Mouse (Mus musculus) forebrain, embryonic 12.5 days (tissue): ENCODE measurements around the gene Cidec. TPM values are rescaled to one million over a fixed set of nuclear protein-coding genes. Genes with fewer than 3 reads are reported as not detected.

Experiments
- ATAC-seq: fragments of 200-750 bp; cut with Nextera tagmentation; 2 replicates; pipeline ENCODE4 v1.8.0; 2017; ENCODE audit warnings: moderate TSS enrichment; ENCODE audit not compliant: low FRiP score
- H3K27ac ChIP-seq: fragments of 300-500 bp; sonication (generic); 2 replicates; pipeline ENCODE4 v1.5.1; 2016; ENCODE audit warnings: mild to moderate bottlenecking
- H3K27me3 ChIP-seq: fragments of 300-500 bp; sonication (generic); 2 replicates; pipeline ENCODE4 v1.6.1; 2016; ENCODE audit warnings: mild to moderate bottlenecking
- H3K36me3 ChIP-seq: fragments of 300-500 bp; sonication (generic); replicated peaks from 2 replicates; pipeline ENCODE4 v1.6.1; 2016; ENCODE audit warnings: mild to moderate bottlenecking
- H3K4me1 ChIP-seq: fragments of 300-500 bp; sonication (generic); 2 replicates; pipeline ENCODE4 v1.6.1; 2016
- H3K4me2 ChIP-seq: fragments of 300-500 bp; sonication (generic); 2 replicates; pipeline ENCODE4 v1.6.1; 2016; ENCODE audit warnings: mild to moderate bottlenecking, moderate library complexity
- H3K4me3 ChIP-seq: fragments of 300-500 bp; sonication (generic); replicated peaks from 2 replicates; pipeline ENCODE4 v1.5.1; 2016; ENCODE audit warnings: mild to moderate bottlenecking
- H3K9ac ChIP-seq: fragments of 300-500 bp; sonication (generic); 2 replicates; pipeline ENCODE4 v1.6.1; 2016; ENCODE audit warnings: mild to moderate bottlenecking
- H3K9me3 ChIP-seq: fragments of 300-500 bp; sonication (generic); 2 replicates; pipeline ENCODE4 v1.6.1; 2016
- WGBS: fragments of 180-500 bp; shearing (Covaris S2); methylation state at CpG from one replicate; pipeline ENCODE4 v1.1.7; 2016; 5-methylcytosine and 5-hydroxymethylcytosine counted together
- polyA plus RNA-seq: library from polyadenylated mRNA; unstranded; fragments of >200 nt; fragmentation: Nextera tagmentation; extraction: Ambion mirVana; gene quantifications from 2 replicates; pipeline ENCODE4 v1.2.1, GENCODE M21; 2016

Cidec gene
- polyA plus RNA-seq, 1 experiment from 2014 or later: not detected

DNA sequence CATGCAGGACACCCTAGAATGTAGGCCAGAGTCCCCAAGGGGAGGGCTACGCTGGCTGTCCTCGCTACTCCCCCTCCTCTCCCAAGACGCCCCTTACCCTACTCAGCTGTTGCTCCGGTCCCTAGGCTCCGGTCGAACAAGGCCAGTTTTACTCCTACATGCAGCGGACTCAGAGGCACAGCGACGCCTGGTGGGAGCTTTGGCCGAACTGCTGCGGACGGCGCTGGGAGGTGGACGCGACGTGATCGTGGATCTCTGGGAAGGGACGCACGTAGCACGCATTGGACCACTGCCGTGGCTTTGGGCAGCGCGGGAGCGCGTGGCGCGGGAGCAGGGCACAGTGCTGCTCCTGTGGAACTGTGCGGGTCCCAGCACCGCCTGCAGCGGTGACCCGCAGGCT is 33.9 kb upstream of the Cidec start:
- 1% methylated on average over 30 of the region's 31 CpGs for WGBS
- peaks cover 11% of the 10 kb centered on the region for H3K4me1 ChIP-seq
- ATAC-seq: peak; percentile 79
- H3K9ac ChIP-seq: peak overlapping the region; percentile 33
- H3K36me3 ChIP-seq: no peaks in the 10 kb centered on the region
- H3K27me3 ChIP-seq: peaks cover 55% of the 10 kb centered on the region
- peak overlapping the region; percentile 59 for H3K4me2 ChIP-seq
- no peaks in the 10 kb centered on the region for H3K9me3 ChIP-seq
- H3K27ac ChIP-seq: no peak overlapping the region
- H3K4me3 ChIP-seq: peak overlapping the region; percentile 35

DNA sequence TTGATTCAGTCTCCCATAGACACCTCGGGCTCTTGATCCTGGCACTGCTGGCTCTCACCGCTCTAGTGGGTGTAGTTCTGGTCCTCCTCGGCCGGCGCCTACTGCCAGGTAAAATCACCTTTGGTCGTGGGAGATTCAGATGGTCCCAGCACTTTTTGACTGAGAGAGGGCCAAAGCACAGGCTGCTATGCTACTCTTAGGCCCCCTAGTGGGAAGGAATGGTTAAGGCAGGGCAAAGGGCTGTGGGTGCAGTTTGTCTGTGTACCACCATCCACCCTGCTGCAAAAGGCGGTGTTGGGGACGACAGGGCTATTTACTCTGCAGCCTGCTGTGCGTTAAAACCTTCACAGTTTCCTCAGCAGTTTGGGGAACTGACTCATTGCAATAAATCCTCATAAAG is 33.5 kb upstream of the Cidec start:
- H3K9me3 ChIP-seq: no peaks in the 10 kb centered on the region
- peak overlapping the region; percentile 33 for H3K9ac ChIP-seq
- H3K4me1 ChIP-seq: peaks cover 11% of the 10 kb centered on the region
- peaks cover 55% of the 10 kb centered on the region for H3K27me3 ChIP-seq
- WGBS: 8% methylated on average over 9 of the region's 9 CpGs
- H3K27ac ChIP-seq: no peak overlapping the region
- ATAC-seq: peak; percentile 62
- H3K36me3 ChIP-seq: no peaks in the 10 kb centered on the region
- H3K4me3 ChIP-seq: peak overlapping the region; percentile 35
- peak overlapping the region; percentile 59 for H3K4me2 ChIP-seq

DNA sequence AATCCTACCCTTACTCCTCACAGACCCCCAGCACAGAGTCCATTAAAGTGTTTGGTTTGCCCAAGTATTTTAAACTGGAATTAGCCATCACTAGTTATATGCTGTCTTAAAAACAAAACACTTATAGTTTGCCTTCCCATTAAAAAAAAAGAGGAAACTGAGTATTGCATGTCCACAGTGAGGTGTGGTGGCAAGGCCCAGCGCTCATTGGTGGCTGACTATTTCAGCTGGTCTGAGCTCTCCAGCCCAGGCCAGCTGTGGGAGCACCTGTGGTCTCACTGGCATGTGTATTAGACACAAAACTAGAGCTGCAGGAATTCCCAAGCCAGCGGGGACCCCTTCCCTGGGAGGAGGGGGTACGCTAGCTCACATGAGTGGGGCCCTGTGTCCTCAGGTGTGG is 33.0 kb upstream of the Cidec start:
- no peak overlapping the region for H3K4me3 ChIP-seq
- no peak for ATAC-seq
- no peaks in the 10 kb centered on the region for H3K36me3 ChIP-seq
- H3K27me3 ChIP-seq: peaks cover 55% of the 10 kb centered on the region
- WGBS: 62% methylated on average over 3 of the region's 3 CpGs
- peaks cover 11% of the 10 kb centered on the region for H3K4me1 ChIP-seq
- no peaks in the 10 kb centered on the region for H3K9me3 ChIP-seq
- no peak overlapping the region for H3K27ac ChIP-seq
- H3K9ac ChIP-seq: no peak overlapping the region
- H3K4me2 ChIP-seq: peak overlapping the region; percentile 59; the same call in 1 of the 2 replicates

DNA sequence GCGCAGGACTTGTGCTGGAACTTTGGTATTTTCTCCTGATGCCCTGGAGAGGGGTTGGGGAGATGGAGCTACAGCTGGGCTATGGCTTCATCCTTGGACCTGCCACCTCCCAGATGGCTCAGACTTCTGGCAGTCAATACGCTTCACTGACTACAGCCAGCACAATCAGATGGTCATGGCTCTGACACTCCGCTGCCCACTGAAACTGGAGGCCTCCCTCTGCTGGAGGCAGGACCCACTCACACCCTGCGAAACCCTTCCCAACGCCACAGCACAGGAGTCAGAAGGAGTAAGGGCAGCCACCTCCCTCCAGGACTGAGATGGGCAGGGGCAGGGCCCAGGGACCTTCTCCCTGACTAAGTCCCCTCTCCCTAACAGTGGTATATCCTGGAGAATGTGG is 30.0 kb upstream of the Cidec start:
- no peak overlapping the region for H3K27ac ChIP-seq
- ATAC-seq: no peak
- H3K4me3 ChIP-seq: no peak overlapping the region
- H3K9ac ChIP-seq: no peak overlapping the region
- peaks cover 40% of the 10 kb centered on the region for H3K27me3 ChIP-seq
- H3K9me3 ChIP-seq: no peaks in the 10 kb centered on the region
- no peak overlapping the region for H3K4me2 ChIP-seq
- H3K36me3 ChIP-seq: no peaks in the 10 kb centered on the region
- WGBS: 58% methylated on average over 5 of the region's 5 CpGs
- H3K4me1 ChIP-seq: peaks cover 7% of the 10 kb centered on the region

DNA sequence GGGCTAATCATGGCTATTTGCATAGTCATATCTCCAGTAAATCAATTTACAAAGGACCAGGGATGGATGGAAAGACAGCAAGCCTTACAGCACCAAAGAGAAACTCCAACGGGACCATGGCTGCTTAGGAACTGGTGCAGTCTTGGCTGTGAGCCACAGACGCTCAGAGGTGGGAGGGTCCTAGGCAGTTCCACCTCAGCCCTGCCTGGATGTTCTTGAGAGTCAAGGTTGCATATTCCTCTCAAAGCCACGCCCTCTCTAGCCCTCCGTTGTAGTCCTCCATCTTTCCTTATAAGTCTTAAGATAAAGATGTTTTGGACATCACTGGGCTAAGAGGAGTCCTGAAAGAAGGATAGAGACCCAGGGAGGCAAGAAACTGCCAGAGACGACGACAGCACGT is 28.5 kb upstream of the Cidec start:
- Histone ChIP-seq H3K4me1 (no peaks in the 10 kb centered on the region; the same call in 1 of the 2 replicates), H3K9ac (no peak overlapping the region), H3K27ac (no peak overlapping the region), H3K4me2 (no peak overlapping the region), H3K27me3 (peaks cover 24% of the 10 kb centered on the region), H3K4me3 (no peak overlapping the region), H3K9me3 (no peaks in the 10 kb centered on the region), H3K36me3 (no peaks in the 10 kb centered on the region)
- 75% methylated on average over 7 of the region's 7 CpGs for WGBS
- no peak for ATAC-seq

DNA sequence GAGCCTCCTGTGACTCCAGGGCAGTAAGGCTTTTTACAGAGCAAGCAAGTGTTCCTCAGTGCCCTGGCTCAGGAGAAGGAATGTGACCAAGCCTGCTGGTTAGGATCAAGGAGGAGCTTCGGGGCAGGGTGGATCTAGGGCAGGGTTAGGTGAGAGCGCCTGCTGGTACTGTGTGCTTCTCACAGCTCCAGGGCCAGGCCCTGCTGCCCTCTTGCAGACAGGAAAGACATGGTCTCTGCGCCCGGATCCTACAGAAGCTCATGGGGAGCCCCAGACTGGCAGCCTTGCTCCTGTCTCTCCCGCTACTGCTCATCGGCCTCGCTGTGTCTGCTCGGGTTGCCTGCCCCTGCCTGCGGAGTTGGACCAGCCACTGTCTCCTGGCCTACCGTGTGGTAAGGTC is 23.1 kb upstream of the Cidec start:
- Histone ChIP-seq H3K9me3 (no peaks in the 10 kb centered on the region), H3K4me3 (no peak overlapping the region), H3K4me1 (no peaks in the 10 kb centered on the region), H3K27me3 (peaks cover 13% of the 10 kb centered on the region; the same call in 1 of the 2 replicates), H3K36me3 (no peaks in the 10 kb centered on the region), H3K9ac (no peak overlapping the region), H3K27ac (no peak overlapping the region), H3K4me2 (no peak overlapping the region)
- no peak for ATAC-seq
- WGBS: 77% methylated on average over 10 of the region's 10 CpGs

DNA sequence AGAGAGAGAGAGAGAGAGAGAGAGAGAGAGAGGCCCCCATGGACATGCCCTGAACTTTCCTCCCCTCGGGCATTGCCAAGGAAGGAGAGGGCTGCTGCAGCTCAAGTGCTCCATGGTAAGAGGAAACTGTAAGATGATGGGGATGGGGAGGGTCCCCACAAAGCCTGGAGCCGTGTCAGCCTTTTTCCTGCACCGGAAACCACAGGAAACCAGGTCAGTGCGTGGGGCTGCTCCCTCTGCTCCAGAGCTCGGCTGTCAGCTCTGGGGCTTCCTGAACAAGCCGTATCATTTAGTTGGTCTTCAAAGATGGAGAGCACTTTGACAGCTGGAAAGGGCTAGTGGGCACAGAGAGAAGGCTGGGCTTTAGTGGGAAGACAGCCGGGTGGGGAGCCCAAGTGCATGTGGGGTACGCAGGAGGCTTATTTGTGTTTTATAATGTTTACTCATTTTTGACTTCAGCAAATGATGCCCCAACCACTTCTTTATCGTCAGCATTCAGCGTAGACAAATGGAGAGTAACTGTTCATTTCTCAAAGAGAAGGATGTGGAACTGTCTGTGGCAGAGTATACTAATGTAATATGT is 22.5 kb upstream of the Cidec start, which contains the start of gene Il17re:
Il17re (plus strand) TSS at position 533 of the 583 bp plus-strand sequence.
- Histone ChIP-seq H3K27me3 (peaks cover 13% of the 10 kb centered on the region; the same call in 1 of the 2 replicates), H3K4me1 (no peaks in the 10 kb centered on the region), H3K27ac (no peak within 1 kb of the TSS), H3K9me3 (no peaks in the 10 kb centered on the region), H3K9ac (no peak within 1 kb of the TSS), H3K4me3 (no peak within 1 kb of the TSS), H3K4me2 (no peak within 1 kb of the TSS), H3K36me3 (no peaks in the 10 kb centered on the region)
- 84% methylated on average over 9 of the region's 10 CpGs for WGBS
- ATAC-seq: no peak

DNA sequence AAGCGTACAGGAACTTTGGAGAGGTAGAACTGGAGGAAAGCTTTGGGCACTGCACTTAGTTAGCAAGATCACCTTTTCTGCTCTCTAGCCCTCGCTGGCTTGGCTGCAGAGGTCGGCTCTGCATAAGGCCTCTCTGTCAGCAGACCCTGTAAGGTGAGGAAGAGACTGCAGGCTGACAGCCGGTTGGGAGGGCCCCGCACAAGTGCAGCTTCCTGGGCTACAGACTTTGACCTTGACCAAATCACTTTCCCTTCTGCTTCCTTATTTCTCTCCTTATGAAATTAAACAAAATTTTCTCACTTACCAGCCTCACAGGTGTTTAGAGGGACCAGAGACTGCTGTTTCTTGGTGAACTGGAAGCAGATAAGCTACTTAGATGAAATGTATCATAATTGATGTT is 19.4 kb upstream of the Cidec start:
- Histone ChIP-seq H3K4me1 (no peaks in the 10 kb centered on the region), H3K27me3 (peaks cover 7% of the 10 kb centered on the region; the same call in 1 of the 2 replicates)
- 76% methylated on average over 5 of the region's 5 CpGs for WGBS

DNA sequence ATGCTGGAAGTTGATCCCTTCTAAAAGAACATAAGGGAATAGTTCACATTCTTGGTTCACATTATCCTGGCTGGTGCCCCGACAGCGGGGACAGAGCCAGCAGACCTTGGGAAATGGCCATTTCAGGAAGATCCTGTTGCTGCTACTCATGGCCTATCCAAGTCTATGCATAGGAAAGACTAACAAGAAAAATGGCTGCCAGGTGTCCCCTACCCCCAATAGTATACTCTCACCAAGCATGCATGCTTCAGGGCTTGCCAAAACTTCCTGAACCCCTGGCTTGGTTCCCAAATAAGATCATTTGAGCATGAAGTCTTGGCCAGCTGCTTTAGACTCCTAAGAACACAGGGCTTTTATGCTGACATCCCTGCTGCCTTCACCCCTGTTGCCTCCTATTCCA is 16.3 kb upstream of the Cidec start:
- Histone ChIP-seq H3K9me3 (no peaks in the 10 kb centered on the region), H3K9ac (no peak overlapping the region), H3K27ac (no peak overlapping the region), H3K4me2 (no peak overlapping the region), H3K4me3 (no peak overlapping the region), H3K4me1 (no peaks in the 10 kb centered on the region), H3K27me3 (no peaks in the 10 kb centered on the region), H3K36me3 (peaks cover 22% of the 10 kb centered on the region)
- no peak for ATAC-seq
- WGBS: 82% methylated on average over 2 of the region's 2 CpGs

More for the DNA sequence above, 19.4 kb upstream of the Cidec start:
- Histone ChIP-seq H3K9me3 (no peaks in the 10 kb centered on the region), H3K27ac (no peak overlapping the region), H3K4me3 (no peak overlapping the region), H3K4me2 (no peak overlapping the region), H3K9ac (no peak overlapping the region), H3K36me3 (no peaks in the 10 kb centered on the region)
- ATAC-seq: no peak

DNA sequence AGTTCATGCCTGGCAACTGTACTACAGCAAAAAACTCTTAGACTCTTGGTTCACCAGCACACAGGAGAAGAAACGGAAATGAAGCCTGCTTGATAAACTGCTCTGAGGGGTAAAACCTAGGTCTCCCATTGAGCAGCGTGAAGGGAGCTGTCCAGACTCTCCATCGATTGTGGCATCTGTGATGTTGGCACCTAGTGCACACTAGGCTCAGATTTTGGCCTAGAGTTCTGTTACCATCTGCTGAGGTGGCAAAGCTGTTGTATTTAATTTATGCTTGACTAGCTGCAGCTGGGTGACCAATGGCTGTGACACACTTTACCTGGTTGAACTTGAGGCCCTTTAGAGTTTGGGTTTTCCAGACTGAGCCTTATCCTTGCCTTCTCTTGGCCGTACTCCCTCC is 12.1 kb upstream of the Cidec start:
- 93% methylated on average over 4 of the region's 4 CpGs for WGBS
- H3K9ac ChIP-seq: no peak overlapping the region
- no peak for ATAC-seq
- H3K4me1 ChIP-seq: peaks cover 9% of the 10 kb centered on the region
- H3K9me3 ChIP-seq: no peaks in the 10 kb centered on the region
- no peaks in the 10 kb centered on the region for H3K27me3 ChIP-seq
- H3K4me2 ChIP-seq: no peak overlapping the region
- H3K4me3 ChIP-seq: no peak overlapping the region
- peaks cover 37% of the 10 kb centered on the region for H3K36me3 ChIP-seq
- no peak overlapping the region for H3K27ac ChIP-seq

DNA sequence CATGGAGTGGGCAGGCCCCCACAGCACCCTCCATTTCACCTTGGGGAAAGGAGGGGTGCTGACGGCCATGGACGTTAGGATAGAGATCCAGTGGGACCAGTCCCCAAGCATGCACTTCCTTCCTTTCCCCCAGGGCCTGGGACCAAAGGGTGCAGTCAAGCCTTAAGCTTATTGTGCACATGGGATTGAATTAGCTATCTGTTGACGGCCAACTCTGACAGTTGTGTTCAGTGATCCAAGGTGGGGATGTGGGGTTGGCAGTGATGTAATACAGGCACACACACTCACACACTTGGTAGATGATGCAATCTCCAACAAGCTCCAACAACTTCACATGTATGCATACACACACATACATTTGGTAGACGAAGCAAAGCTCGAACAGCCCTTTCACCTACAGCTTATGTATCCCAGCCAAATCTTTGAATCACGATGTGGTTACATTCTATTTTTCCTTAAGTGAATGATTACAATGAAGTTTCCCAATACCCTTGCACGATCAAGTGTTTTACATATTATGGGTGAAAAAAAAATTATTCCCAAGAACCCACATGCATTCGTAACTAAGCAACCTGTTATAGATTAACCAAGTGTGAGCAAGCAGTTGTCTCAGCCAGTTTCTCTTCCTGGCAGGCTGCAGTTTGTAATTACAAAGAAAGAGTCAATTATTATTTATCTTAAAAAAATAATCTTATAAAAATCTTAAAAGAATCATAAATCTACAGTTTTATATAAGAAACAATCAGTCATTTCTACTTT is 8.8 kb upstream of the Cidec start:
- H3K4me1 ChIP-seq: peaks cover 9% of the 10 kb centered on the region
- H3K27ac ChIP-seq: no peak overlapping the region
- H3K4me2 ChIP-seq: no peak overlapping the region
- H3K9ac ChIP-seq: no peak overlapping the region
- WGBS: 88% methylated on average over 7 of the region's 8 CpGs
- no peak for ATAC-seq
- no peak overlapping the region for H3K4me3 ChIP-seq
- H3K36me3 ChIP-seq: peaks cover 37% of the 10 kb centered on the region
- no peaks in the 10 kb centered on the region for H3K9me3 ChIP-seq
- no peaks in the 10 kb centered on the region for H3K27me3 ChIP-seq

DNA sequence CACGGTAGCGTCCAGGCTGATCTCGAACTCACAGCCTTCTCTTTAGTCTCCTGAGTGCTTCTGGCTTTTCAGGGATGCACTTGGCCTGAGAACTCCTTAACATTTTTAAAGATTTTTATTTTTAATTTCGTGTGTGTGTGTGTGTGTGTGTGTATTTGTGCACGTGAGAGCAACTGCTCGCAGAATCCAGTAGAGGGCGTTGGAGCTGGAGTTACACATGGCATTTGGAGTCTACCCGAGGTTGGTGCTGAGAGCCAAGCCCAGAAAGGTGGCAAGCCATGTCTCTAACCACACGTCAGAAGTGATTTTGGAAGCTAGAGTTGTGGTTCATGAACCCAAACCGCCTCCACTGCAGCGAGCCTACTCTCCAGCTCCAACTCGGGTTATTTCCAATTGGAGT is 7.5 kb upstream of the Cidec start:
- H3K27me3 ChIP-seq: no peaks in the 10 kb centered on the region
- no peaks in the 10 kb centered on the region for H3K9me3 ChIP-seq
- no peak for ATAC-seq
- peaks cover 9% of the 10 kb centered on the region for H3K4me1 ChIP-seq
- 50% methylated on average over 12 of the region's 12 CpGs for WGBS
- H3K36me3 ChIP-seq: peaks cover 27% of the 10 kb centered on the region
- H3K4me2 ChIP-seq: peak overlapping the region; percentile 88
- no peak overlapping the region for H3K27ac ChIP-seq
- H3K9ac ChIP-seq: peak overlapping the region; percentile 90
- peak overlapping the region; percentile 68 for H3K4me3 ChIP-seq
